ENCODE assay signal across 32 mouse cellular contexts in the genomic region with DNA sequence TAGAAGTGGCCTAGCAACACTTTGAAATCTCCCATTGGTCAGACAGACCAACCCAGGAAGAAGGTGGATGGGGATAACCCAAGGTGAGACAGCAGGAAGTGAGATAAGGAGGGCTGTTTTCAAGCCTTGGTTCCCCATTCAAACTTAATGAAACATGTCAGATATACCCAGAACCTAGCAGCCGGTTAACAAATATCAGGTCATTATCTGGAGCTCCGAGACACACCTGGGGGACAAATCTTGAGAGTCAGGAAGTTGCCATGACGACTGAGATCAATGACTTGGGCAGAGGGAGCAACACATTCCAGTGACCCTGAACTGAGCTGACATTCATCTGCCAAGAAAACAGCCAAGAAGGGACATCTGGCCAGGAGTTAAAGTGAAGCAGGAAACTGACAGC.
DNase-seq lines count a peak whose midpoint lies in the region; ATAC-seq lines count a peak whose summit lies in the region.
"Had no signal": no experiment of that assay in that cellular context is flagged by ENCODE, and none has a peak within 500 bp of the region (broad histone marks: within the 10 kb centered on the region; RNA-seq: fewer than 3 reads in every experiment).

No protein-coding gene starts in this region.

- peak; percentile 35 for DNase-seq in embryo, embryonic 10.5 days (ENCODE audit: low spot score)
- DNase-seq in embryo, embryonic 11 days = no peak
- DNase-seq in B cell, adult 2 months = peak; percentile 53 to 57
- DNase-seq in R1 (ENCODE audit: low read depth, low spot score) = peak; percentile 20
- DNase-seq in naive thymus-derived CD4-positive, alpha-beta T cell, adult 2 months (ENCODE audit: low read depth) = peak; percentile 37
- DNase-seq in midbrain, embryonic 11.5 days (ENCODE audit: low spot score, missing footprints) = no peak
- DNase-seq in liver, embryonic 11.5 days (ENCODE audit: low spot score) = no peak
- no peak for DNase-seq in cerebellum, postnatal 25 days
- DNase-seq: adrenal gland, adult 2 months; adrenal gland, postnatal 36 days; cerebellum, adult 18-20 months; cerebellum, postnatal 10 days; heart, postnatal 14 days; kidney, adult 2 months; kidney, postnatal 4 days; layer of hippocampus, postnatal 36 days; left cerebral cortex, postnatal 4 days; liver, embryonic 13.5 days; lung, adult 18-20 months; lung, postnatal 4 days; right cerebral cortex, postnatal 25 days had no signal

- no peak overlapping the region for H3K9ac ChIP-seq in midbrain, embryonic 11.5 days (ENCODE audit: low read length)
- no peak overlapping the region for H3K9ac ChIP-seq in liver, embryonic 11.5 days (ENCODE audit: low read depth, low read length)
- H3K9ac ChIP-seq: embryonic facial prominence, embryonic 13.5 days; hindbrain, embryonic 15.5 days; intestine, embryonic 15.5 days; liver, embryonic 13.5 days; midbrain, embryonic 13.5 days; neural tube, embryonic 15.5 days; stomach, embryonic 15.5 days had no signal

- no peak overlapping the region for H3K27ac ChIP-seq in midbrain, embryonic 11.5 days (ENCODE audit: low read depth, low read length)
- H3K27ac ChIP-seq in liver, embryonic 11.5 days (ENCODE audit: low read depth, low read length) = no peak overlapping the region
- H3K27ac ChIP-seq: embryonic facial prominence, embryonic 13.5 days; hindbrain, embryonic 10.5 days; hindbrain, embryonic 15.5 days; intestine, embryonic 15.5 days; kidney, postnatal 0 days; liver, embryonic 13.5 days; midbrain, embryonic 13.5 days; neural tube, embryonic 15.5 days; stomach, embryonic 15.5 days had no signal

- no peaks in the 10 kb centered on the region for H3K4me1 ChIP-seq in midbrain, embryonic 11.5 days (ENCODE audit: control insufficient read depth, insufficient read depth, low read length)
- no peaks in the 10 kb centered on the region for H3K4me1 ChIP-seq in liver, embryonic 11.5 days (replicated peaks; ENCODE audit: control insufficient read depth, insufficient read depth, low read length)
- H3K4me1 ChIP-seq: hindbrain, embryonic 15.5 days; intestine, embryonic 15.5 days; liver, embryonic 13.5 days; megakaryocyte, embryonic 14.5 days; midbrain, embryonic 13.5 days; neural tube, embryonic 15.5 days; stomach, embryonic 15.5 days had no signal

- WGBS in midbrain, embryonic 11.5 days = 60% methylated on average over 3 of the region's 3 CpGs
- WGBS in liver, embryonic 11.5 days = 37% methylated on average over 3 of the region's 3 CpGs

- no peaks in the 10 kb centered on the region for H3K27me3 ChIP-seq in midbrain, embryonic 11.5 days (ENCODE audit: control insufficient read depth, insufficient read depth, low read length)
- no peaks in the 10 kb centered on the region for H3K27me3 ChIP-seq in liver, embryonic 11.5 days (replicated peaks; ENCODE audit: control insufficient read depth, insufficient read depth, low read length)
- H3K27me3 ChIP-seq: embryonic facial prominence, embryonic 13.5 days; hindbrain, embryonic 15.5 days; intestine, embryonic 15.5 days; liver, embryonic 13.5 days; megakaryocyte, embryonic 14.5 days; midbrain, embryonic 13.5 days; neural tube, embryonic 15.5 days; Patski; stomach, embryonic 15.5 days had no signal

- ATAC-seq in midbrain, embryonic 11.5 days (ENCODE audit: low FRiP score) = no peak
- ATAC-seq in liver, embryonic 11.5 days (replicated peaks; ENCODE audit: low FRiP score) = no peak
- ATAC-seq: intestine, embryonic 15.5 days; lung, postnatal 0 days; midbrain, embryonic 13.5 days; Patski had no signal

- H3K9me3 ChIP-seq in midbrain, embryonic 11.5 days (ENCODE audit: control insufficient read depth, low read length) = no peaks in the 10 kb centered on the region
- no peaks in the 10 kb centered on the region for H3K9me3 ChIP-seq in liver, embryonic 11.5 days (ENCODE audit: control insufficient read depth, low read length)
- H3K9me3 ChIP-seq: embryonic facial prominence, embryonic 13.5 days; hindbrain, embryonic 10.5 days; hindbrain, embryonic 15.5 days; intestine, embryonic 15.5 days; liver, embryonic 13.5 days; midbrain, embryonic 13.5 days; neural tube, embryonic 15.5 days; stomach, embryonic 15.5 days had no signal

- no peak overlapping the region for H3K4me3 ChIP-seq in midbrain, embryonic 11.5 days (ENCODE audit: low read depth, low read length)
- no peak overlapping the region for H3K4me3 ChIP-seq in liver, embryonic 11.5 days (ENCODE audit: low read depth, low read length)
- H3K4me3 ChIP-seq: embryonic facial prominence, embryonic 13.5 days; hindbrain, embryonic 10.5 days; hindbrain, embryonic 15.5 days; intestine, embryonic 15.5 days; liver, embryonic 13.5 days; megakaryocyte, embryonic 14.5 days; midbrain, embryonic 13.5 days; neural tube, embryonic 15.5 days; stomach, embryonic 15.5 days had no signal

- H3K36me3 ChIP-seq in midbrain, embryonic 11.5 days (ENCODE audit: control insufficient read depth, insufficient read depth, low read length) = no peaks in the 10 kb centered on the region
- no peaks in the 10 kb centered on the region for H3K36me3 ChIP-seq in liver, embryonic 11.5 days (ENCODE audit: control insufficient read depth, insufficient read depth, low read length)
- H3K36me3 ChIP-seq: embryonic facial prominence, embryonic 13.5 days; hindbrain, embryonic 10.5 days; hindbrain, embryonic 15.5 days; intestine, embryonic 15.5 days; liver, embryonic 13.5 days; midbrain, embryonic 13.5 days; neural tube, embryonic 15.5 days; stomach, embryonic 15.5 days had no signal

- no peak overlapping the region for H3K4me2 ChIP-seq in midbrain, embryonic 11.5 days
- H3K4me2 ChIP-seq in liver, embryonic 11.5 days = no peak overlapping the region
- H3K4me2 ChIP-seq: embryonic facial prominence, embryonic 13.5 days; hindbrain, embryonic 15.5 days; intestine, embryonic 15.5 days; liver, embryonic 13.5 days; midbrain, embryonic 13.5 days; neural tube, embryonic 15.5 days; stomach, embryonic 15.5 days had no signal

Comparison
In these comparisons a context has a peak if more than half of its experiments do, and no peak if none do; other contexts are left out.
1. DNase-seq: peak in embryo, embryonic 10.5 days (single experiment), B cell, adult 2 months (2 of 2), R1 (single experiment) and naive thymus-derived CD4-positive, alpha-beta T cell, adult 2 months (single experiment); none in embryo, embryonic 11 days (single experiment), midbrain, embryonic 11.5 days (single experiment), liver, embryonic 11.5 days (single experiment) and cerebellum, postnatal 25 days (0 of 2).